Mouse (Mus musculus) myocyte (in vitro differentiated cells): ENCODE measurements around the gene Agbl1.

ENCODE experiments used
- CEBPB ChIP-seq: IDR thresholded peaks from 2 replicates; pipeline ENCODE4 v1.6.1; 2011; ENCODE audit warnings: mild to moderate bottlenecking, moderate library complexity; ENCODE audit not compliant: poor library complexity, insufficient read depth, severe bottlenecking
- E2F4 ChIP-seq: IDR thresholded peaks from one replicate; pipeline ENCODE4 v1.6.1; 2011; ENCODE audit warnings: mild to moderate bottlenecking, control low read depth, moderate library complexity; ENCODE audit not compliant: insufficient read depth
- MAX ChIP-seq: IDR thresholded peaks from one replicate; pipeline ENCODE4 v1.6.1; 2011; ENCODE audit warnings: low read depth, mild to moderate bottlenecking, control low read depth
- MYOD1 ChIP-seq, 3 experiments: IDR thresholded peaks; one replicate each; pipeline ENCODE4 v1.6.1; 2011; ENCODE audit warnings: control low read depth in 2 of 3, low read depth in 2 of 3, mild to moderate bottlenecking in 2 of 3, moderate library complexity in 1 of 3; ENCODE audit not compliant: insufficient read length in 2 of 3, control insufficient read depth in 1 of 3
- MYOG ChIP-seq, 3 experiments: IDR thresholded peaks; one replicate each; pipeline ENCODE4 v1.6.1; 2011; ENCODE audit warnings: control low read depth in 2 of 3, low read depth in 2 of 3, mild to moderate bottlenecking in 2 of 3; ENCODE audit not compliant: insufficient read length in 2 of 3, control insufficient read depth in 1 of 3, insufficient read depth in 1 of 3
- POLR2A ChIP-seq: IDR thresholded peaks from one replicate; pipeline ENCODE4 v1.6.1; 2011; ENCODE audit warnings: low read depth, mild to moderate bottlenecking, control low read depth, moderate library complexity; ENCODE audit not compliant: insufficient read length
- POLR2AphosphoS2 ChIP-seq: IDR thresholded peaks from one replicate; pipeline ENCODE4 v1.6.1; 2011; ENCODE audit warnings: low read depth, control low read depth; ENCODE audit not compliant: insufficient read length
- SRF ChIP-seq: IDR thresholded peaks from one replicate; pipeline ENCODE4 v1.6.1; 2011; ENCODE audit warnings: low read depth; ENCODE audit not compliant: control insufficient read depth, insufficient read length
- TCF12 ChIP-seq: IDR thresholded peaks from one replicate; pipeline ENCODE4 v1.6.1; 2011; ENCODE audit warnings: mild to moderate bottlenecking, control low read depth; ENCODE audit not compliant: poor library complexity, insufficient read depth, severe bottlenecking
- USF1 ChIP-seq: IDR thresholded peaks from one replicate; pipeline ENCODE4 v1.6.1; 2011; ENCODE audit warnings: low read depth, mild to moderate bottlenecking, control low read depth, moderate library complexity

DNA sequence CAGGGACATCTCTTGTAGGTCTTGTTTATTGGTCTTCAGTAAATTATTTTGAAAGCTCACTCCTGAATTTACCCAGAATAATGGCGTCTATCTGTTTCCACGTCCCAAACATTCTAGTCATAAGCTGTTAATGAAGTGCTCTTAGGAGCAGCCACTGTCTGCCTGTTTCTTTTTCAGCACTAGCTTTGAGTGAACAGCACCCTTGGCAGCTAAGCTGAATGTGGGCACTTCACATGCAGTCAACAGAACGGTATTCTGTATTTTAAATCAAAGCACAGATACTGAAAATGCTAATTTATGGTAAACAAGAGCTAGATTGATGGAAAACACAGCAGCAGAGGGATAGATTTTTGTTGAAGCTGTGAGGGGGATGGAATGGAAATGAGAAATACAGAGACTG, 294.6 kb downstream of the Agbl1 start:
- no peak for TF ChIP-seq POLR2A
- TF ChIP-seq TCF12, result no peak
- TF ChIP-seq POLR2AphosphoS2, result no peak
- TF ChIP-seq E2F4, result no peak
- TF ChIP-seq USF1, result no peak
- TF ChIP-seq MYOG (IDR thresholded peaks at IDR 0.05; ENCODE audit: control insufficient read depth in 1 of 3, insufficient read depth in 1 of 3, insufficient read length in 2 of 3, low read depth in 2 of 3), result no peak
- no peak for TF ChIP-seq CEBPB
- no peak for TF ChIP-seq MYOD1 (IDR thresholded peaks at IDR 0.05; ENCODE audit: control insufficient read depth in 1 of 3, insufficient read length in 2 of 3, low read depth in 2 of 3)
- TF ChIP-seq MAX, result no peak
- no peak for TF ChIP-seq SRF
